ENCODE assay signal across 10 mouse cellular contexts in the genomic region with DNA sequence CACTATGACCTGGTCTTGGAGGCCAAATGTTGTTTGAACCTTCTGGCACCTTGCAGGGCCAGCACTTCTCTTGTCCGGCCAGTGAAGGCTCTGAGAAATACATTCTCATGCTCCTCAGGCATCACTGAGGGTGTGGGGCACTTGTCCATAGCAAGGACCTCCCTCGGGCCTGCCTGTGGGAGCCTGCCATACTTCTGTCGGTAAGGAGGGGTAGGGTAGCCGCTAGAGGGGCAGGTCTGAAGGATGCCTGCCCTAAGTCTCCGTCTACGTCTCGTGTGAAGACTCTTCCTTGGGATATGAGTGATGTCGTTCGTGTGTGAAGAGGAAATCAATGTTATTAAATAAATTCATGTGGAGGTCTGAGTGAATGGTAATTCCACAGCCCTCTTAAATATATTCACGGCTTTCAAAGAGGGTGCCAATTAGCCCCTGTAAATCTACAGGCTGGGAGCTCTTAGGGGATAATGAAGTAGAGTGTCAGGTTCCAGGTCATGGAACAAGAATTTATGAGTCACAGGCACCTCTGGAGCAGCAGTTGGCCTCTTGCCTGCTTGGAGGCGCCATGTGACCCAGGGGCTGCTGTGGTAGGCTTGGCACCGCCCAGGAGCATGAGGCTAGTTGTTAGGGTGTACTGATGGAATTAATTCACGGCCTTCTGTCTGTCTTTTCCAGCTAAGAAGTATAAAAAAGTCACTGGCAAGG.
DNase-seq lines count a peak whose midpoint lies in the region; ATAC-seq lines count a peak whose summit lies in the region.
"Had no signal": no experiment of that assay in that cellular context is flagged by ENCODE, and none has a peak within 500 bp of the region (broad histone marks: within the 10 kb centered on the region; RNA-seq: fewer than 3 reads in every experiment).

No protein-coding gene starts in this region.

- H3K9ac ChIP-seq in forebrain, embryonic 15.5 days (replicated peaks) = no peak overlapping the region
- no peak overlapping the region for H3K9ac ChIP-seq in forebrain, embryonic 12.5 days

- H3K27ac ChIP-seq in forebrain, embryonic 15.5 days (replicated peaks) = no peak overlapping the region
- H3K27ac ChIP-seq in forebrain, embryonic 12.5 days = no peak overlapping the region

- no peaks in the 10 kb centered on the region for H3K36me3 ChIP-seq in forebrain, embryonic 15.5 days
- no peaks in the 10 kb centered on the region for H3K36me3 ChIP-seq in forebrain, embryonic 12.5 days (replicated peaks)

- no peaks in the 10 kb centered on the region for H3K27me3 ChIP-seq in forebrain, embryonic 15.5 days
- peaks cover 74% of the 10 kb centered on the region for H3K27me3 ChIP-seq in forebrain, embryonic 12.5 days
- H3K27me3 ChIP-seq: CH12.LX had no signal

- no peak overlapping the region for H3K4me3 ChIP-seq in forebrain, embryonic 15.5 days
- no peak overlapping the region for H3K4me3 ChIP-seq in forebrain, embryonic 12.5 days (replicated peaks)

- H3K4me1 ChIP-seq in forebrain, embryonic 15.5 days = peaks cover 18% of the 10 kb centered on the region
- peaks cover 4% of the 10 kb centered on the region; the same call in 1 of the 2 replicates for H3K4me1 ChIP-seq in forebrain, embryonic 12.5 days

- H3K9me3 ChIP-seq in forebrain, embryonic 15.5 days = no peaks in the 10 kb centered on the region
- H3K9me3 ChIP-seq in forebrain, embryonic 12.5 days = no peaks in the 10 kb centered on the region

- ATAC-seq in forebrain, embryonic 15.5 days (replicated peaks) = 0 out of 2 replicates have a peak, but pooled peaks have one; percentile 23
- no peak; the same call in 1 of the 2 replicates for ATAC-seq in forebrain, embryonic 12.5 days (ENCODE audit: low FRiP score)
- ATAC-seq: hindbrain, embryonic 16.5 days had no signal

- H3K4me2 ChIP-seq in forebrain, embryonic 15.5 days (replicated peaks) = no peak overlapping the region
- H3K4me2 ChIP-seq in forebrain, embryonic 12.5 days = no peak overlapping the region

- 39% methylated on average over 13 of the region's 13 CpGs for WGBS in forebrain, embryonic 15.5 days
- 57% methylated on average over 13 of the region's 13 CpGs for WGBS in forebrain, embryonic 12.5 days

- DNase-seq in gastrocnemius, postnatal 10 days = peak; percentile 39
- DNase-seq in kidney, adult 11 months = peak; percentile 88
- peak; percentile 18 for DNase-seq in lung, postnatal 25 days (ENCODE audit: low spot score)
- DNase-seq in c-Kit-positive CD71-positive TER-119-positive erythroid progenitor cells, embryonic 14.5 days (ENCODE audit: low spot score) = no peak
- no peak for DNase-seq in left cerebral cortex, adult 11 months (ENCODE audit: low spot score)
- DNase-seq in yolk sac, embryonic 10.5 days (ENCODE audit: low spot score) = no peak

Comparison
In these comparisons a context has a peak if more than half of its experiments do, and no peak if none do; other contexts are left out.
1. DNase-seq: peak in gastrocnemius, postnatal 10 days (single experiment), kidney, adult 11 months (single experiment) and lung, postnatal 25 days (single experiment); none in c-Kit-positive CD71-positive TER-119-positive erythroid progenitor cells, embryonic 14.5 days (single experiment), left cerebral cortex, adult 11 months (single experiment) and yolk sac, embryonic 10.5 days (single experiment).